Comparison of ENCODE assay signal across 20 mouse cellular contexts in genomic region chr9:37586718-37587117, GRCm38 (mm10). TPM values are rescaled to one million over a fixed set of nuclear protein-coding genes. Genes with fewer than 3 reads are reported as not detected.
A peak's percentile ranks its signal among the peaks of the same experiment; 100 is the strongest.
DNase-seq lines count a peak whose midpoint lies in the region; ATAC-seq and TF ChIP-seq lines count a peak whose summit lies in the region.
"Had no signal": no experiment of that assay in that cellular context is flagged by ENCODE, and none has a peak within 500 bp of the region (broad histone marks: within the 10 kb centered on the region; RNA-seq: fewer than 3 reads in every experiment).

No protein-coding gene starts in this region.

- H3K4me2 ChIP-seq in forebrain, embryonic 16.5 days (ENCODE audit: low read length): no peak overlapping the region
- no peak overlapping the region for H3K4me2 ChIP-seq in forebrain, embryonic 12.5 days
- H3K4me2 ChIP-seq in hindbrain, postnatal 0 days (ENCODE audit: low read depth, low read length): no peak overlapping the region
- H3K4me2 ChIP-seq in neural tube, embryonic 14.5 days (ENCODE audit: low read depth, low read length): no peak overlapping the region
- H3K4me2 ChIP-seq: heart, embryonic 12.5 days; hindbrain, embryonic 14.5 days had no signal

- no peaks in the 10 kb centered on the region for H3K36me3 ChIP-seq in forebrain, embryonic 16.5 days (ENCODE audit: control insufficient read depth, insufficient read depth)
- no peaks in the 10 kb centered on the region for H3K36me3 ChIP-seq in forebrain, embryonic 12.5 days (replicated peaks)
- H3K36me3 ChIP-seq in hindbrain, postnatal 0 days (ENCODE audit: insufficient read depth, low read length): no peaks in the 10 kb centered on the region
- no peaks in the 10 kb centered on the region for H3K36me3 ChIP-seq in hindbrain, embryonic 10.5 days
- H3K36me3 ChIP-seq in neural tube, embryonic 14.5 days (ENCODE audit: control insufficient read depth, insufficient read depth, low read length): no peaks in the 10 kb centered on the region
- H3K36me3 ChIP-seq: embryonic facial prominence, embryonic 10.5 days; heart, embryonic 12.5 days had no signal

- H3K27me3 ChIP-seq in forebrain, embryonic 16.5 days (replicated peaks; ENCODE audit: control insufficient read depth, insufficient read depth, low read length): no peaks in the 10 kb centered on the region
- H3K27me3 ChIP-seq in forebrain, embryonic 12.5 days: no peaks in the 10 kb centered on the region
- H3K27me3 ChIP-seq in hindbrain, postnatal 0 days (ENCODE audit: insufficient read depth, low read length): no peaks in the 10 kb centered on the region
- no peaks in the 10 kb centered on the region for H3K27me3 ChIP-seq in hindbrain, embryonic 10.5 days (ENCODE audit: insufficient read depth, poor library complexity, severe bottlenecking)
- H3K27me3 ChIP-seq in neural tube, embryonic 14.5 days (ENCODE audit: control insufficient read depth, insufficient read depth, low read length): no peaks in the 10 kb centered on the region
- H3K27me3 ChIP-seq: heart, embryonic 12.5 days had no signal

- H3K9ac ChIP-seq in forebrain, embryonic 16.5 days (replicated peaks; ENCODE audit: low read depth, low read length): no peak overlapping the region
- no peak overlapping the region for H3K9ac ChIP-seq in forebrain, embryonic 12.5 days
- H3K9ac ChIP-seq in hindbrain, postnatal 0 days (replicated peaks; ENCODE audit: low read length): no peak overlapping the region
- no peak overlapping the region for H3K9ac ChIP-seq in neural tube, embryonic 14.5 days (replicated peaks; ENCODE audit: low read depth, low read length)
- H3K9ac ChIP-seq: heart, embryonic 12.5 days; hindbrain, embryonic 14.5 days had no signal

- ATAC-seq in forebrain, embryonic 16.5 days: peak; percentile 45; the same call in 1 of the 2 replicates
- ATAC-seq in forebrain, embryonic 12.5 days (ENCODE audit: low FRiP score): no peak
- peak; percentile 40; the same call in 1 of the 2 replicates for ATAC-seq in hindbrain, postnatal 0 days
- peak; percentile 61; the same call in 1 of the 2 replicates for ATAC-seq in neural tube, embryonic 14.5 days (ENCODE audit: low read depth)
- peak; percentile 58; the same call in 1 of the 2 replicates for ATAC-seq in megakaryocyte-erythroid progenitor cell, adult 5-6 weeks (replicated peaks; ENCODE audit: low FRiP score, low TSS enrichment, poor library complexity, severe bottlenecking)
- ATAC-seq: Patski had no signal

- H3K9me3 ChIP-seq in forebrain, embryonic 16.5 days (ENCODE audit: control insufficient read depth, low read length): no peaks in the 10 kb centered on the region
- no peaks in the 10 kb centered on the region for H3K9me3 ChIP-seq in forebrain, embryonic 12.5 days
- H3K9me3 ChIP-seq in hindbrain, postnatal 0 days (ENCODE audit: low read length): no peaks in the 10 kb centered on the region
- H3K9me3 ChIP-seq in hindbrain, embryonic 10.5 days: no peaks in the 10 kb centered on the region
- no peaks in the 10 kb centered on the region for H3K9me3 ChIP-seq in neural tube, embryonic 14.5 days (ENCODE audit: control insufficient read depth, low read length)
- H3K9me3 ChIP-seq: embryonic facial prominence, embryonic 10.5 days; heart, embryonic 12.5 days had no signal

- no peaks in the 10 kb centered on the region for H3K4me1 ChIP-seq in forebrain, embryonic 16.5 days (replicated peaks; ENCODE audit: control insufficient read depth, insufficient read depth, low read length)
- no peaks in the 10 kb centered on the region for H3K4me1 ChIP-seq in forebrain, embryonic 12.5 days
- no peaks in the 10 kb centered on the region for H3K4me1 ChIP-seq in hindbrain, postnatal 0 days (ENCODE audit: insufficient read depth, low read length)
- no peaks in the 10 kb centered on the region for H3K4me1 ChIP-seq in hindbrain, embryonic 10.5 days (replicated peaks)
- H3K4me1 ChIP-seq in neural tube, embryonic 14.5 days (ENCODE audit: control insufficient read depth, insufficient read depth, low read length): no peaks in the 10 kb centered on the region
- H3K4me1 ChIP-seq: embryonic facial prominence, embryonic 10.5 days; heart, embryonic 12.5 days had no signal

- peak; percentile 31 for DNase-seq in hindbrain, postnatal 0 days (ENCODE audit: low spot score)
- no peak for DNase-seq in hindbrain, embryonic 10.5 days (ENCODE audit: low spot score)
- DNase-seq in neural tube, embryonic 10.5 days (ENCODE audit: extremely low spot score, low spot score): no peak
- DNase-seq: adrenal gland, adult 2 months; adrenal gland, postnatal 25 days; cerebellum, adult 2 months; cerebellum, postnatal 10 days; gastrocnemius, adult 2 months; gastrocnemius, postnatal 25 days; kidney, adult 11 months had no signal

- H3K4me3 ChIP-seq in forebrain, embryonic 16.5 days (replicated peaks; ENCODE audit: low read length): no peak overlapping the region
- H3K4me3 ChIP-seq in forebrain, embryonic 12.5 days (replicated peaks): no peak overlapping the region
- no peak overlapping the region for H3K4me3 ChIP-seq in hindbrain, postnatal 0 days (ENCODE audit: low read length)
- H3K4me3 ChIP-seq in hindbrain, embryonic 10.5 days: no peak overlapping the region
- H3K4me3 ChIP-seq in neural tube, embryonic 14.5 days (ENCODE audit: low read depth, low read length): no peak overlapping the region
- H3K4me3 ChIP-seq: embryonic facial prominence, embryonic 10.5 days; gastrocnemius, adult 2 months; heart, embryonic 12.5 days had no signal

- no peak overlapping the region for H3K27ac ChIP-seq in forebrain, embryonic 16.5 days (ENCODE audit: low read length)
- H3K27ac ChIP-seq in forebrain, embryonic 12.5 days: no peak overlapping the region
- H3K27ac ChIP-seq in hindbrain, postnatal 0 days: no peak overlapping the region
- no peak overlapping the region for H3K27ac ChIP-seq in hindbrain, embryonic 10.5 days
- no peak overlapping the region for H3K27ac ChIP-seq in neural tube, embryonic 14.5 days (ENCODE audit: low read depth, low read length)
- H3K27ac ChIP-seq: embryonic facial prominence, embryonic 10.5 days; gastrocnemius, adult 2 months; hindbrain, embryonic 14.5 days had no signal

- WGBS in forebrain, embryonic 16.5 days: 65% methylated on average over 4 of the region's 4 CpGs
- WGBS in forebrain, embryonic 12.5 days: 78% methylated on average over 4 of the region's 4 CpGs
- WGBS in hindbrain, postnatal 0 days: 56% methylated on average over 4 of the region's 4 CpGs
- WGBS in hindbrain, embryonic 10.5 days: 83% methylated on average over 4 of the region's 4 CpGs
- 73% methylated on average over 4 of the region's 4 CpGs for WGBS in neural tube, embryonic 14.5 days

- no peak for TF ChIP-seq CTCF in hindbrain, postnatal 0 days (IDR thresholded peaks at IDR 0.05; ENCODE audit: low read depth)

RNA-seq across cellular contexts. Expression of gene Spa17, which starts 26.8 kb away (rescaled TPM):
- polyA plus RNA-seq in forebrain, embryonic 16.5 days (2015; fragmentation: Nextera tagmentation; extraction: Ambion mirVana): 6.1 and 6.9 TPM in 2 replicates
- 18.9 and 21.2 TPM in 2 replicates for polyA plus RNA-seq in forebrain, embryonic 12.5 days (2016; fragmentation: Nextera tagmentation; extraction: Ambion mirVana)
- 4.2 TPM in 1 of 2 replicates, not detected in the other for total RNA-seq in hindbrain, postnatal 0 days (2014; rRNA removed)
- 11.6 and 13.9 TPM in 2 replicates for polyA plus RNA-seq in hindbrain, postnatal 0 days (2015; fragmentation: Nextera tagmentation; extraction: Ambion mirVana)
- polyA plus RNA-seq in hindbrain, embryonic 10.5 days (2016; fragmentation: Nextera tagmentation; extraction: Ambion mirVana): 12.1 and 22.2 TPM in 2 replicates
- polyA plus RNA-seq in neural tube, embryonic 14.5 days (2014; fragmentation: Nextera tagmentation; extraction: Ambion mirVana): 10.5 and 11.2 TPM in 2 replicates
- total RNA-seq in megakaryocyte-erythroid progenitor cell, adult 5-6 weeks (2014; fragmentation: Nextera tagmentation): 3.5 and 9.8 TPM in 2 replicates
- total RNA-seq in megakaryocyte-erythroid progenitor cell, adult 5-6 weeks (2017): 6.2 TPM in 1 of 2 replicates, not detected in the other

RNA-seq across cellular contexts. Expression of gene Siae, which starts 31.2 kb away (rescaled TPM):
- 9.2 and 9.4 TPM in 2 replicates for polyA plus RNA-seq in forebrain, embryonic 16.5 days (2015; fragmentation: Nextera tagmentation; extraction: Ambion mirVana)
- 7.3 and 7.4 TPM in 2 replicates for polyA plus RNA-seq in forebrain, embryonic 12.5 days (2016; fragmentation: Nextera tagmentation; extraction: Ambion mirVana)
- 9.7 and 18.7 TPM in 2 replicates for total RNA-seq in hindbrain, postnatal 0 days (2014; rRNA removed)
- polyA plus RNA-seq in hindbrain, postnatal 0 days (2015; fragmentation: Nextera tagmentation; extraction: Ambion mirVana): 12.5 and 15.5 TPM in 2 replicates
- polyA plus RNA-seq in hindbrain, embryonic 10.5 days (2016; fragmentation: Nextera tagmentation; extraction: Ambion mirVana): 6.0 and 8.2 TPM in 2 replicates
- 12.1 and 12.4 TPM in 2 replicates for polyA plus RNA-seq in neural tube, embryonic 14.5 days (2014; fragmentation: Nextera tagmentation; extraction: Ambion mirVana)
- 15.3 and 16.8 TPM in 2 replicates for total RNA-seq in megakaryocyte-erythroid progenitor cell, adult 5-6 weeks (2014; fragmentation: Nextera tagmentation)
- 9.6 and 11.3 TPM in 2 replicates for total RNA-seq in megakaryocyte-erythroid progenitor cell, adult 5-6 weeks (2017)

RNA-seq across cellular contexts. Expression of gene Nrgn, which starts 34.0 kb away (rescaled TPM):
- polyA plus RNA-seq in forebrain, embryonic 16.5 days (2015; fragmentation: Nextera tagmentation; extraction: Ambion mirVana): 19.0 and 25.9 TPM in 2 replicates
- 3.8 and 4.2 TPM in 2 replicates for polyA plus RNA-seq in forebrain, embryonic 12.5 days (2016; fragmentation: Nextera tagmentation; extraction: Ambion mirVana)
- total RNA-seq in hindbrain, postnatal 0 days (2014; rRNA removed): 6.0 and 8.3 TPM in 2 replicates
- polyA plus RNA-seq in hindbrain, postnatal 0 days (2015; fragmentation: Nextera tagmentation; extraction: Ambion mirVana): 11.9 and 15.4 TPM in 2 replicates
- polyA plus RNA-seq in hindbrain, embryonic 10.5 days (2016; fragmentation: Nextera tagmentation; extraction: Ambion mirVana): 1.2 and 2.6 TPM in 2 replicates
- polyA plus RNA-seq in neural tube, embryonic 14.5 days (2014; fragmentation: Nextera tagmentation; extraction: Ambion mirVana): 3.5 and 6.9 TPM in 2 replicates
- total RNA-seq in megakaryocyte-erythroid progenitor cell, adult 5-6 weeks (2014; fragmentation: Nextera tagmentation): 16.8 and 21.8 TPM in 2 replicates
- 7.1 and 8.3 TPM in 2 replicates for total RNA-seq in megakaryocyte-erythroid progenitor cell, adult 5-6 weeks (2017)

RNA-seq across cellular contexts. Expression of gene Vsig2, which starts 47.7 kb away (rescaled TPM):
- polyA plus RNA-seq in forebrain, embryonic 16.5 days (2015; fragmentation: Nextera tagmentation; extraction: Ambion mirVana): 0.86 and 0.89 TPM in 2 replicates
- 0.32 and 0.82 TPM in 2 replicates for polyA plus RNA-seq in forebrain, embryonic 12.5 days (2016; fragmentation: Nextera tagmentation; extraction: Ambion mirVana)
- 3.0 and 3.9 TPM in 2 replicates for total RNA-seq in hindbrain, postnatal 0 days (2014; rRNA removed)
- polyA plus RNA-seq in hindbrain, postnatal 0 days (2015; fragmentation: Nextera tagmentation; extraction: Ambion mirVana): 1.3 and 1.6 TPM in 2 replicates
- 0.60 and 0.78 TPM in 2 replicates for polyA plus RNA-seq in hindbrain, embryonic 10.5 days (2016; fragmentation: Nextera tagmentation; extraction: Ambion mirVana)
- polyA plus RNA-seq in neural tube, embryonic 14.5 days (2014; fragmentation: Nextera tagmentation; extraction: Ambion mirVana): 0.76 and 1.1 TPM in 2 replicates
- not detected in 2 replicates for total RNA-seq in megakaryocyte-erythroid progenitor cell, adult 5-6 weeks (2014; fragmentation: Nextera tagmentation)
- total RNA-seq in megakaryocyte-erythroid progenitor cell, adult 5-6 weeks (2017): not detected in 2 replicates
- total RNA-seq: CH12.LX had no signal

RNA-seq across cellular contexts. Expression of gene Esam, which starts 58.8 kb away (rescaled TPM):
- polyA plus RNA-seq in forebrain, embryonic 16.5 days (2015; fragmentation: Nextera tagmentation; extraction: Ambion mirVana): 42.4 and 44.6 TPM in 2 replicates
- polyA plus RNA-seq in forebrain, embryonic 12.5 days (2016; fragmentation: Nextera tagmentation; extraction: Ambion mirVana): 23.2 and 24.3 TPM in 2 replicates
- total RNA-seq in hindbrain, postnatal 0 days (2014; rRNA removed): 34.2 and 43.7 TPM in 2 replicates
- polyA plus RNA-seq in hindbrain, postnatal 0 days (2015; fragmentation: Nextera tagmentation; extraction: Ambion mirVana): 36.1 and 37.9 TPM in 2 replicates
- polyA plus RNA-seq in hindbrain, embryonic 10.5 days (2016; fragmentation: Nextera tagmentation; extraction: Ambion mirVana): 31.9 and 34.1 TPM in 2 replicates
- polyA plus RNA-seq in neural tube, embryonic 14.5 days (2014; fragmentation: Nextera tagmentation; extraction: Ambion mirVana): 24.0 and 42.5 TPM in 2 replicates
- 0.45 TPM in 1 of 2 replicates, not detected in the other for total RNA-seq in megakaryocyte-erythroid progenitor cell, adult 5-6 weeks (2014; fragmentation: Nextera tagmentation)
- total RNA-seq in megakaryocyte-erythroid progenitor cell, adult 5-6 weeks (2017): 2.1 and 4.5 TPM in 2 replicates
- total RNA-seq: granulocyte monocyte progenitor cell, adult 5-6 weeks had no signal
